Mouse (Mus musculus) E14TG2a.4 (cell line): ENCODE data around the gene Tcap.

Experiments
- H3K27me3 ChIP-seq: 2 replicates; pipeline ENCODE4 v1.6.1; 2014; ENCODE audit warnings: low read length, control low read depth; ENCODE audit not compliant: insufficient read depth
- H3K36me3 ChIP-seq: 2 replicates; pipeline ENCODE4 v1.6.1; 2014; ENCODE audit warnings: low read length, control low read depth; ENCODE audit not compliant: insufficient read depth
- H3K4me1 ChIP-seq: replicated peaks from 2 replicates; pipeline ENCODE4 v1.6.1; 2014; ENCODE audit warnings: low read depth, low read length, control low read depth
- H3K4me3 ChIP-seq: replicated peaks from 2 replicates; pipeline ENCODE4 v1.5.1; 2014; ENCODE audit warnings: mild to moderate bottlenecking, low read length
- H3K9me3 ChIP-seq: 2 replicates; pipeline ENCODE4 v1.6.1; 2014; ENCODE audit warnings: low read length, control low read depth
- CTCF ChIP-seq: conservative IDR thresholded peaks from 2 replicates; pipeline ENCODE4 v1.5.1; 2014; ENCODE audit warnings: low read length
- NANOG ChIP-seq: IDR thresholded peaks from 2 replicates; pipeline ENCODE4 v1.6.1; 2014; ENCODE audit warnings: borderline replicate concordance, low read length, mixed read lengths
- POU5F1 ChIP-seq: IDR thresholded peaks from 2 replicates; pipeline ENCODE4 v1.6.1; 2014; ENCODE audit warnings: low read length, borderline replicate concordance

The Tcap gene

DNA sequence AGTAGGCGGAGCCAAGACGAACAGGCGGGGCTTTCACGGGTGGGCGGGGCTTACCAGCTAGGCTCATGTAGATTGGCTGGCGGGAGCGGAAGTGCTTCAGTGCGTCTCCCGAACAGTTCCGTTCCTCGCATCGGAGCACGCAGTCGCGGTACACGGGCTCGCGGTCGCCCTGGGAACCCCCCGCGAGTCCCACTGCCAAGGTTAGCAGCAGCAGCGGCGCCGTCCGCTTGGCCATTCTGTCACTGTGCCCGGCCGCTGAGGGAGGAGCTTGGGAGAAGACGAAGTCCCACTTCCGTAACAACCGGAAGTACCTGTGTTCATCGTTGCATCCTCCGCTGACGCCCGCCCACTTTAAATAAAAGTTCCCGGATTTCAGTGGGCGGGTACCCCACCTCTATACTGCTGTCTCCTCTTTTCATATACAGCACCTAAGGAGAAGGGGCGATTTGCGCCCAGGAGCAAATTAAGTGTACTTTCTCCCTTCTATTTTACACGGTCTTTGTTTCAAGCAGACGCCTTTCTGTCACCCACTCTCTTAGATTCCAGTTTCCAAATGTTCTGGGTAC is 16.6 kb downstream of the Tcap start, which contains the start of gene Pgap3:
Gene Pgap3 (minus strand): TSS at position 330 of the 566 bp plus-strand sequence.
- H3K4me3 ChIP-seq = peak within 1 kb of the TSS; percentile 90
- H3K36me3 ChIP-seq = no peaks in the 10 kb centered on the region; the same call in 1 of the 2 replicates
- no peaks in the 10 kb centered on the region for H3K9me3 ChIP-seq
- H3K4me1 ChIP-seq = peaks cover 22% of the 10 kb centered on the region
- H3K27me3 ChIP-seq = peaks cover 6% of the 10 kb centered on the region; the same call in 1 of the 2 replicates
- TF ChIP-seq NANOG = no peak
- no peak for TF ChIP-seq CTCF
- TF ChIP-seq POU5F1 = no peak

DNA sequence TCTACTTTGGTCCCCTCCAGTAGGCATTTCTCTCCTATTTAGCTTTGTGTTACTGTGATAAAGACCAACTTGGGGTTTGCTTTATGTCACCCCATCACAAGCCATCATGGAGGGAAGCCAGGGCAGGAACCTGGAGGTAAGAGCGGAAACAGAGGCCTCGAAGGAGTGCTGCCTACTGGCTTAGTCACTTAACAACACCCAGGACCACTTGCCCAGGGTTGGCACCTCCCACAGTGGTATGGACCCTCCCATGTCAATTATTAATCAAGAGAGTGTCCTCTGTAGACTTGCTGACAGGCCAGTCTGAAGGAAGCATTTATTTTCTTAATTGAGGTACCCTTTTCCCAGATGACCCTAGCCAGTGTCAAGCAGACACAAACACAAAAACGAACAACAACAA is 17.2 kb downstream of the Tcap start:
- Histone ChIP-seq H3K4me1 (peaks cover 22% of the 10 kb centered on the region), H3K36me3 (no peaks in the 10 kb centered on the region; the same call in 1 of the 2 replicates), H3K4me3 (peak overlapping the region; percentile 90), H3K27me3 (peaks cover 6% of the 10 kb centered on the region; the same call in 1 of the 2 replicates), H3K9me3 (no peaks in the 10 kb centered on the region)
- TF ChIP-seq NANOG = no peak
- TF ChIP-seq POU5F1 = no peak
- no peak for TF ChIP-seq CTCF

DNA sequence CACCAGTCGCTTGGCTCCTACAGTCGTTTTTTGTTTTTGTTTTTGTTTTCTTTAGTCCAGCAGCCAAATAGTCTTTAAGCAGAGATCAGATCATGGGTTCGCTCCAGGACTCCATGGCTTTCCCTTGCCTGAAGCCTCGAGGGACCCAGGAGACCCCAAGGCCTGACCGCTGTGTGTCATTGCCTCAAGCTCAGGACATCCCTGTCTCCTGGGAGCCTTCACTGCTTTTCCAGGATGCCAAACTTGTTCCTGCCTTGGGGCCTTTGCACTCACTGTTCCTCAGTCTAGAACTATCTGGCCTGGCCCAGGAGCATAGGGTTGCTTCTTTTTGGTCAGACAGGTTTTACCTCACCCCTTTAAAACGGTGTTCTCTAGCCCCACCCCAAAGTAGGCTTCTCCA is 23.0 kb downstream of the Tcap start:
- Histone ChIP-seq H3K4me3 (no peak overlapping the region), H3K9me3 (no peaks in the 10 kb centered on the region), H3K4me1 (peaks cover 19% of the 10 kb centered on the region), H3K36me3 (no peaks in the 10 kb centered on the region), H3K27me3 (peaks cover 26% of the 10 kb centered on the region)
- TF ChIP-seq POU5F1 (no peak), CTCF (no peak), NANOG (no peak)

DNA sequence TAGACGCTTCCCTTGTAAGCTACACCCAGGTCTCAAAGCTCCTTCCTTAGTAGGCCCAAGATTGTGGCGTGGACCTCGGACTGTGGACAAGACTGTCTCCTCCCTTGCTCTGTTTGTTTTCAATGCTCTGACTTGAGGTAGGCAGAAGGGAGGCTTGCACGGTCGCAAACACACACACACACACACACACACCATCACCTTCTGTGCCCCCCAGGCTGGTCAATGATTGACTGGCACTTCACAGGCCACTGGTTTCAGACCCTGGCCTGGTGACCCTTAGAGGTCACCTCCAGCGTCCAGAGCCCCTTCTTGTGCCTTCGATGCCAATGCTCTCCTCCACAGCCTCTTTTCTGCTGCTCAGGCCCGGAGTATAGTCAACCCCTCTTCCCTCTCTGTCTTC is 25.3 kb downstream of the Tcap start:
- no peak for TF ChIP-seq NANOG
- TF ChIP-seq POU5F1 = no peak
- no peak for TF ChIP-seq CTCF
- H3K36me3 ChIP-seq = no peaks in the 10 kb centered on the region

DNA sequence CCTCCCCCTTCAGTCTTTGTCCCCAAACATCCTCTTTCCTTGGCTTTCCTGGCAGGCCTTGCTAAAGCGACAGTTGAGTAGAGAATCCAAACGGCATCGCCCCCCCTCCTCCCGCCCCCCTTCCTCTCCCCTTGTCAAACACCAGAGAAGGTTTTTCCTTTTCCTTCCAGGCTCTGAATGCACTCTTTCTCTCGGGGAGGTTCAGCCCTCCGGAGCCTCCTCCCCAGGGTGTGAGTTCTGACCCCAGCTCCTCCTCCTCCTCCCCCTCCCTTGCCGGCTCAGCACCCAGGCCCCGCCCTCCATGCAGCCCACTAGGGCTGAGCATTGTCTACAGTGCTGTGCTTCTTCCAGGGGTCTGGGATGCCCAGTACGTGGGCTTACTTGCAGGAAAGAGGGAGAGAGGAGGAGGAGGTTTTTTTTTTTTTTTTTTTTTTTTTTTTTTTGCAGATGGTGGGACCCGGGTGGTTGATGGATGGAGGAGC is 25.8 kb downstream of the Tcap start:
- no peaks in the 10 kb centered on the region for H3K36me3 ChIP-seq
- TF ChIP-seq POU5F1 (no peak), CTCF (no peak), NANOG (no peak)

More for the DNA sequence above, 25.3 kb downstream of the Tcap start:
- H3K27me3 ChIP-seq = peaks cover 45% of the 10 kb centered on the region
- H3K9me3 ChIP-seq = no peaks in the 10 kb centered on the region
- H3K4me3 ChIP-seq = no peak overlapping the region
- peaks cover 34% of the 10 kb centered on the region for H3K4me1 ChIP-seq

DNA sequence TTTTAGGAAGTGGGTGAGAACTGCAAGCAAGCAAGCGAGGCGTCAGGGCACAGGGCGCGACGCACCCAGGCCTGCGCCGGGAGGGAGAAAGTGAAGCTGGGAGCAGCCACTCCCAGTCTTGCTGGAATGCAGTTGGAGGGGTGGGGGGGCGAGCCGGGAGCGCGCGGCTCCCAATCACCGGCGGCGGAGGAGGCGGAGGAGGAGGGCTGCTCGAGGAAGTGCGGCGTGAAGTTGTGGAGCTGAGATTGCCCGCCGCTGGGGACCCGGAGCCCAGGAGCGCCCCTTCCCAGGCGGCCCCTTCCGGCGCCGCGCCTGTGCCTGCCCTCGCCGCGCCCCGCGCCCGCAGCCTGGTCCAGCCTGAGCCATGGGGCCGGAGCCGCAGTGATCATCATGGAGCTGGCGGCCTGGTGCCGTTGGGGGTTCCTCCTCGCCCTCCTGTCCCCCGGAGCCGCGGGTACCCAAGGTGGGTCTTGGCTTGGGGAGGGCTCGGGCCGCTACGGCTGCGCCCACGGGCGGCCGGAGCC is 28.7 kb downstream of the Tcap start, which contains the start of gene Erbb2:
Gene Erbb2 (plus strand): TSS at position 198 of the 524 bp plus-strand sequence.
- no peaks in the 10 kb centered on the region for H3K36me3 ChIP-seq
- H3K4me1 ChIP-seq = peaks cover 42% of the 10 kb centered on the region
- TF ChIP-seq CTCF = no peak
- no peak for TF ChIP-seq NANOG
- TF ChIP-seq POU5F1 = no peak
- H3K27me3 ChIP-seq = peaks cover 64% of the 10 kb centered on the region
- H3K4me3 ChIP-seq = peak within 1 kb of the TSS; percentile 94
- no peaks in the 10 kb centered on the region for H3K9me3 ChIP-seq

More for the DNA sequence above, 25.8 kb downstream of the Tcap start:
- Histone ChIP-seq H3K9me3 (no peaks in the 10 kb centered on the region), H3K27me3 (peaks cover 50% of the 10 kb centered on the region), H3K4me3 (no peak overlapping the region), H3K4me1 (peaks cover 37% of the 10 kb centered on the region)

DNA sequence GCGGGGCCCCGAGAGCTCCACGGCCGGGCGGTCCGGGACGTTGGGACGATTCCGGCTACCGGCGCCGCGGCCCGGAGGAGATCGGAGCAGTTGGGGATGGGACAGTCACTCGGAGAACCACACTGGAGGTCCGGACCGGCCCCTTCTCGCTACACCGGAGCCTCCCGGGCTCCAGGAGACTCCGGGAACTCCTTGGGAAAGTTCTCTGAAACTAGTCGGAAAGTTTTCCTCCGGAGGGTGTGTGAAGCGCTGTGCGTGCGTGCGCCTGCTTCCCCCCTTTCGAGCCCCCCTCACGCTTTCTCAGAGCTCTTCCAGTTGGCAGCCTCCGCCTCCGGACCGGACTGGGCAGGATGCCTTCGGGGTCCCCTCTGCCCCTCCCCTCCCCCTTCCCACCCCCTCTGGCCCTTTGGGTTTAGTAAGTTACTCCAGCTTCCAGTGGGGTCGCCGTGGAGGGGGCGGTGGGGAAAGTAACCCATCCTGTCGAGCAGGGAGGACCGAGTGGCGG is 29.2 kb downstream of the Tcap start:
- Histone ChIP-seq H3K27me3 (peaks cover 62% of the 10 kb centered on the region), H3K4me3 (peak overlapping the region; percentile 94), H3K36me3 (no peaks in the 10 kb centered on the region), H3K4me1 (peaks cover 40% of the 10 kb centered on the region), H3K9me3 (no peaks in the 10 kb centered on the region)
- TF ChIP-seq CTCF (no peak), POU5F1 (no peak), NANOG (no peak)

DNA sequence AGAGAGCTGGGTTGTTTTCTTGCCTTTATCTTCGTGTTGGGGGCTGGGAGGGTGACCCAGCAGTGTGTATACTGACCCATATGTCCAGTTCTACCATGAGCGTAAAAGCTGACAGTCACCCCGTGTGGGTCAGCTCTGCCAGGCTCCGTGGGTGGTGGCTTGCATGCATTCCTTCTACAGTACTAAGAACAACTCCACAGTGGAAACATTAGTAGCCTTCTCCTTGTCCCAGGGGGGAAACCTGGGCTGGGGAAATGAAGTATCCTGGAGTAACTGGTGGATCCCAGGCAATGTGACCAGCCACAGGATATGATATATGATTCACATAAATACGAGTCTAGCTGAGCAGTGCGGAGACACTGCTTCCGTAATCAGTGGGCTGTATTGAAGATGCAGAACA is 30.1 kb downstream of the Tcap start:
- Histone ChIP-seq H3K9me3 (no peaks in the 10 kb centered on the region), H3K4me1 (peaks cover 46% of the 10 kb centered on the region), H3K27me3 (peaks cover 62% of the 10 kb centered on the region), H3K36me3 (no peaks in the 10 kb centered on the region), H3K4me3 (no peak overlapping the region)
- TF ChIP-seq CTCF (no peak), POU5F1 (no peak), NANOG (no peak)
